Mouse (Mus musculus): ENCODE measurements around the gene Nfkb1. TPM values are rescaled to one million over a fixed set of nuclear protein-coding genes. Genes with fewer than 3 reads are reported as not detected.

Nfkb1 gene
- polyA plus RNA-seq, 1 experiment from 2014 or later = 13.7 TPM

GRCm38 (mm10) chr3:135591376-135591775, 100.0 kb downstream of the Nfkb1 start:
- no peak overlapping the region for H3K27ac ChIP-seq (ENCODE audit: low read length)
- no peaks in the 10 kb centered on the region for H3K27me3 ChIP-seq (replicated peaks; ENCODE audit: control insufficient read depth, insufficient read depth, low read length)
- no peak overlapping the region for H3K4me2 ChIP-seq (ENCODE audit: low read depth, low read length)
- no peak for ATAC-seq
- peaks cover 9% of the 10 kb centered on the region for H3K4me1 ChIP-seq (ENCODE audit: control insufficient read depth, insufficient read depth, low read length)
- 78% methylated on average over 5 of the region's 5 CpGs for WGBS
- H3K36me3 ChIP-seq (ENCODE audit: control insufficient read depth, insufficient read depth, low read length) = peaks cover 24% of the 10 kb centered on the region
- no peak overlapping the region for H3K4me3 ChIP-seq (ENCODE audit: low read length)
- no peaks in the 10 kb centered on the region for H3K9me3 ChIP-seq (ENCODE audit: control insufficient read depth, low read length)
- H3K9ac ChIP-seq (ENCODE audit: low read depth, low read length) = no peak overlapping the region

GRCm38 (mm10) chr3:135590471-135590870, 100.9 kb downstream of the Nfkb1 start:
- Histone ChIP-seq H3K4me3 (ENCODE audit: low read length) (no peak overlapping the region), H3K4me1 (ENCODE audit: control insufficient read depth, insufficient read depth, low read length) (peaks cover 9% of the 10 kb centered on the region), H3K4me2 (ENCODE audit: low read depth, low read length) (no peak overlapping the region), H3K9me3 (ENCODE audit: control insufficient read depth, low read length) (no peaks in the 10 kb centered on the region), H3K27ac (ENCODE audit: low read length) (no peak overlapping the region), H3K27me3 (replicated peaks; ENCODE audit: control insufficient read depth, insufficient read depth, low read length) (no peaks in the 10 kb centered on the region), H3K9ac (ENCODE audit: low read depth, low read length) (no peak overlapping the region), H3K36me3 (ENCODE audit: control insufficient read depth, insufficient read depth, low read length) (peaks cover 27% of the 10 kb centered on the region)
- 51% methylated on average over 4 of the region's 4 CpGs for WGBS
- ATAC-seq = peak; percentile 49

- Histone ChIP-seq H3K4me3 (ENCODE audit: low read length) (no peak overlapping the region), H3K27ac (ENCODE audit: low read length) (no peak overlapping the region), H3K9ac (ENCODE audit: low read depth, low read length) (no peak overlapping the region), H3K27me3 (replicated peaks; ENCODE audit: control insufficient read depth, insufficient read depth, low read length) (no peaks in the 10 kb centered on the region), H3K4me1 (ENCODE audit: control insufficient read depth, insufficient read depth, low read length) (no peaks in the 10 kb centered on the region), H3K9me3 (ENCODE audit: control insufficient read depth, low read length) (no peaks in the 10 kb centered on the region), H3K4me2 (ENCODE audit: low read depth, low read length) (no peak overlapping the region), H3K36me3 (ENCODE audit: control insufficient read depth, insufficient read depth, low read length) (peaks cover 24% of the 10 kb centered on the region)
- 88% methylated on average over 4 of the region's 4 CpGs for WGBS
- ATAC-seq = peak; percentile 62
Measured at GRCm38 (mm10) chr3:135586471-135586880, 104.9 kb downstream of the Nfkb1 start.

GRCm38 (mm10) chr3:135586060-135586459, 105.3 kb downstream of the Nfkb1 start:
- no peak for ATAC-seq
- no peaks in the 10 kb centered on the region for H3K4me1 ChIP-seq (ENCODE audit: control insufficient read depth, insufficient read depth, low read length)
- no peak overlapping the region for H3K27ac ChIP-seq (ENCODE audit: low read length)
- H3K9ac ChIP-seq (ENCODE audit: low read depth, low read length) = no peak overlapping the region
- WGBS = 83% methylated on average over 2 of the region's 2 CpGs
- H3K4me3 ChIP-seq (ENCODE audit: low read length) = no peak overlapping the region
- H3K9me3 ChIP-seq (ENCODE audit: control insufficient read depth, low read length) = no peaks in the 10 kb centered on the region
- no peak overlapping the region for H3K4me2 ChIP-seq (ENCODE audit: low read depth, low read length)
- H3K36me3 ChIP-seq (ENCODE audit: control insufficient read depth, insufficient read depth, low read length) = peaks cover 24% of the 10 kb centered on the region
- no peaks in the 10 kb centered on the region for H3K27me3 ChIP-seq (replicated peaks; ENCODE audit: control insufficient read depth, insufficient read depth, low read length)

- no peak overlapping the region for H3K9ac ChIP-seq (ENCODE audit: low read depth, low read length)
- ATAC-seq = peak; percentile 52; the same call in 1 of the 2 replicates
- 66% methylated on average over 6 of the region's 6 CpGs for WGBS
- no peaks in the 10 kb centered on the region for H3K4me1 ChIP-seq (ENCODE audit: control insufficient read depth, insufficient read depth, low read length)
- no peaks in the 10 kb centered on the region for H3K27me3 ChIP-seq (replicated peaks; ENCODE audit: control insufficient read depth, insufficient read depth, low read length)
- no peak overlapping the region for H3K4me3 ChIP-seq (ENCODE audit: low read length)
- H3K27ac ChIP-seq (ENCODE audit: low read length) = no peak overlapping the region
- no peaks in the 10 kb centered on the region for H3K9me3 ChIP-seq (ENCODE audit: control insufficient read depth, low read length)
- peaks cover 22% of the 10 kb centered on the region for H3K36me3 ChIP-seq (ENCODE audit: control insufficient read depth, insufficient read depth, low read length)
- H3K4me2 ChIP-seq (ENCODE audit: low read depth, low read length) = no peak overlapping the region
Measured at GRCm38 (mm10) chr3:135585482-135585881, 105.9 kb downstream of the Nfkb1 start.

- Histone ChIP-seq H3K36me3 (ENCODE audit: control insufficient read depth, insufficient read depth, low read length) (peaks cover 9% of the 10 kb centered on the region), H3K9ac (ENCODE audit: low read depth, low read length) (no peak overlapping the region), H3K27me3 (replicated peaks; ENCODE audit: control insufficient read depth, insufficient read depth, low read length) (no peaks in the 10 kb centered on the region), H3K9me3 (ENCODE audit: control insufficient read depth, low read length) (no peaks in the 10 kb centered on the region), H3K4me2 (ENCODE audit: low read depth, low read length) (no peak overlapping the region), H3K27ac (ENCODE audit: low read length) (no peak overlapping the region), H3K4me3 (ENCODE audit: low read length) (no peak overlapping the region), H3K4me1 (ENCODE audit: control insufficient read depth, insufficient read depth, low read length) (peaks cover 6% of the 10 kb centered on the region; the same call in 1 of the 2 replicates)
- no peak for ATAC-seq
- 90% methylated on average over 7 of the region's 7 CpGs for WGBS
Measured at GRCm38 (mm10) chr3:135582246-135582645, 109.1 kb downstream of the Nfkb1 start.

- WGBS = 37% methylated on average over 10 of the region's 10 CpGs
- H3K4me3 ChIP-seq (ENCODE audit: low read length) = no peak overlapping the region
- no peaks in the 10 kb centered on the region for H3K27me3 ChIP-seq (replicated peaks; ENCODE audit: control insufficient read depth, insufficient read depth, low read length)
- H3K4me2 ChIP-seq (ENCODE audit: low read depth, low read length) = no peak overlapping the region
- H3K36me3 ChIP-seq (ENCODE audit: control insufficient read depth, insufficient read depth, low read length) = peaks cover 9% of the 10 kb centered on the region
- ATAC-seq = peak; percentile 52; the same call in 1 of the 2 replicates
- H3K9ac ChIP-seq (ENCODE audit: low read depth, low read length) = no peak overlapping the region
- H3K4me1 ChIP-seq (ENCODE audit: control insufficient read depth, insufficient read depth, low read length) = peaks cover 6% of the 10 kb centered on the region; the same call in 1 of the 2 replicates
- H3K9me3 ChIP-seq (ENCODE audit: control insufficient read depth, low read length) = no peaks in the 10 kb centered on the region
- no peak overlapping the region for H3K27ac ChIP-seq (ENCODE audit: low read length)
Measured at GRCm38 (mm10) chr3:135581606-135582117, 109.7 kb downstream of the Nfkb1 start.

GRCm38 (mm10) chr3:135580439-135581275, 110.7 kb downstream of the Nfkb1 start:
- peaks cover 6% of the 10 kb centered on the region; the same call in 1 of the 2 replicates for H3K4me1 ChIP-seq (ENCODE audit: control insufficient read depth, insufficient read depth, low read length)
- 67% methylated on average over 21 of the region's 21 CpGs for WGBS
- no peak overlapping the region for H3K9ac ChIP-seq (ENCODE audit: low read depth, low read length)
- peaks cover 6% of the 10 kb centered on the region for H3K36me3 ChIP-seq (ENCODE audit: control insufficient read depth, insufficient read depth, low read length)
- no peaks in the 10 kb centered on the region for H3K9me3 ChIP-seq (ENCODE audit: control insufficient read depth, low read length)
- H3K4me3 ChIP-seq (ENCODE audit: low read length) = no peak overlapping the region
- H3K27me3 ChIP-seq (replicated peaks; ENCODE audit: control insufficient read depth, insufficient read depth, low read length) = no peaks in the 10 kb centered on the region
- 0 out of 2 replicates have a peak, but pooled peaks have one; percentile 30 for ATAC-seq
- H3K4me2 ChIP-seq (ENCODE audit: low read depth, low read length) = no peak overlapping the region
- no peak overlapping the region for H3K27ac ChIP-seq (ENCODE audit: low read length)

GRCm38 (mm10) chr3:135579179-135579578, 112.2 kb downstream of the Nfkb1 start:
- no peak overlapping the region for H3K9ac ChIP-seq (ENCODE audit: low read depth, low read length)
- no peak overlapping the region for H3K4me2 ChIP-seq (ENCODE audit: low read depth, low read length)
- no peak for ATAC-seq
- peaks cover 6% of the 10 kb centered on the region; the same call in 1 of the 2 replicates for H3K4me1 ChIP-seq (ENCODE audit: control insufficient read depth, insufficient read depth, low read length)
- H3K4me3 ChIP-seq (ENCODE audit: low read length) = no peak overlapping the region
- WGBS = 42% methylated on average over 4 of the region's 4 CpGs
- no peaks in the 10 kb centered on the region for H3K36me3 ChIP-seq (ENCODE audit: control insufficient read depth, insufficient read depth, low read length)
- peak overlapping the region; percentile 10; the same call in 1 of the 2 replicates for H3K27ac ChIP-seq (ENCODE audit: low read length)
- no peaks in the 10 kb centered on the region for H3K9me3 ChIP-seq (ENCODE audit: control insufficient read depth, low read length)
- no peaks in the 10 kb centered on the region for H3K27me3 ChIP-seq (replicated peaks; ENCODE audit: control insufficient read depth, insufficient read depth, low read length)

Data from intestine, embryonic 16.5 days (tissue).